Mouse (Mus musculus): Measurements from ENCODE around the gene B4galt7. TPM values are rescaled to one million over a fixed set of nuclear protein-coding genes. Genes with fewer than 3 reads are reported as not detected.
A peak's percentile ranks its signal among the peaks of the same experiment; 100 is the strongest.
"Not testable (repeated sequence)": the region's sequence is repeated elsewhere in the genome, so short reads cannot be mapped to it uniquely, and the experiment has no call there.

The B4galt7 gene
- polyA plus RNA-seq (2012; ENCODE audit: insufficient read depth, insufficient read length, missing spikeins): 25.2 and 27.5 TPM in 2 replicates

GRCm38 (mm10) chr13:55599566-55600540 is at the start of gene B4galt7:
B4galt7 (plus strand) TSS chr13:55599896.
- Histone ChIP-seq H3K4me1 (ENCODE audit: control insufficient read depth, insufficient read depth, low read length) (0 out of 2 replicates have a peak, but pooled peaks cover 3% of the 10 kb centered on the region), H3K4me3 (ENCODE audit: insufficient read depth, low read length) (peak within 1 kb of the TSS; percentile 80), H3K27ac (ENCODE audit: insufficient read depth, low read depth, low read length) (peak within 1 kb of the TSS; percentile 70)
- TF ChIP-seq CTCF (IDR thresholded peaks at IDR 0.05; ENCODE audit: low read depth, low read length) (no peak), POLR2A (IDR thresholded peaks at IDR 0.05; ENCODE audit: borderline replicate concordance, low read depth, low read length) (no peak)

GRCm38 (mm10) chr13:55555921-55556320 is 43.8 kb upstream of the B4galt7 start:
- H3K4me1 ChIP-seq (ENCODE audit: control insufficient read depth, insufficient read depth, low read length): peaks cover 9% of the 10 kb centered on the region
- H3K4me3 ChIP-seq (ENCODE audit: insufficient read depth, low read length): no peak overlapping the region
- no peak overlapping the region for H3K27ac ChIP-seq (ENCODE audit: insufficient read depth, low read depth, low read length)
- TF ChIP-seq POLR2A (IDR thresholded peaks at IDR 0.05; ENCODE audit: borderline replicate concordance, low read depth, low read length) (no peak), CTCF (IDR thresholded peaks at IDR 0.05; ENCODE audit: low read depth, low read length) (no peak)

- no peak overlapping the region for H3K4me3 ChIP-seq (ENCODE audit: insufficient read depth, low read length)
- no peak overlapping the region for H3K27ac ChIP-seq (ENCODE audit: insufficient read depth, low read depth, low read length)
- peaks cover 13% of the 10 kb centered on the region for H3K4me1 ChIP-seq (ENCODE audit: control insufficient read depth, insufficient read depth, low read length)
- TF ChIP-seq CTCF (IDR thresholded peaks at IDR 0.05; ENCODE audit: low read depth, low read length) (no peak), POLR2A (IDR thresholded peaks at IDR 0.05; ENCODE audit: borderline replicate concordance, low read depth, low read length) (no peak)
Observed at GRCm38 (mm10) chr13:55557499-55557898, 42.2 kb upstream of the B4galt7 start.

- Histone ChIP-seq H3K4me3 (ENCODE audit: insufficient read depth, low read length) (no peak overlapping the region), H3K4me1 (ENCODE audit: control insufficient read depth, insufficient read depth, low read length) (peaks cover 16% of the 10 kb centered on the region), H3K27ac (ENCODE audit: insufficient read depth, low read depth, low read length) (no peak overlapping the region)
- no peak for TF ChIP-seq CTCF (IDR thresholded peaks at IDR 0.05; ENCODE audit: low read depth, low read length)
- no peak for TF ChIP-seq POLR2A (IDR thresholded peaks at IDR 0.05; ENCODE audit: borderline replicate concordance, low read depth, low read length)
Observed at GRCm38 (mm10) chr13:55563266-55563879, 36.3 kb upstream of the B4galt7 start.

GRCm38 (mm10) chr13:55567001-55567400 is 32.7 kb upstream of the B4galt7 start:
- Histone ChIP-seq H3K4me1 (ENCODE audit: control insufficient read depth, insufficient read depth, low read length) (peaks cover 16% of the 10 kb centered on the region), H3K27ac (ENCODE audit: insufficient read depth, low read depth, low read length) (no peak overlapping the region), H3K4me3 (ENCODE audit: insufficient read depth, low read length) (no peak overlapping the region)
- TF ChIP-seq POLR2A (IDR thresholded peaks at IDR 0.05; ENCODE audit: borderline replicate concordance, low read depth, low read length) (no peak), CTCF (IDR thresholded peaks at IDR 0.05; ENCODE audit: low read depth, low read length) (no peak)

GRCm38 (mm10) chr13:55567949-55568348 is 31.7 kb upstream of the B4galt7 start:
- no peak overlapping the region for H3K27ac ChIP-seq (ENCODE audit: insufficient read depth, low read depth, low read length)
- no peak overlapping the region for H3K4me3 ChIP-seq (ENCODE audit: insufficient read depth, low read length)
- H3K4me1 ChIP-seq (ENCODE audit: control insufficient read depth, insufficient read depth, low read length): peaks cover 14% of the 10 kb centered on the region
- TF ChIP-seq CTCF (IDR thresholded peaks at IDR 0.05; ENCODE audit: low read depth, low read length) (no peak), POLR2A (IDR thresholded peaks at IDR 0.05; ENCODE audit: borderline replicate concordance, low read depth, low read length) (no peak)

GRCm38 (mm10) chr13:55568524-55568923 is 31.2 kb upstream of the B4galt7 start:
- not testable (repeated sequence) for H3K27ac ChIP-seq (ENCODE audit: insufficient read depth, low read depth, low read length); H3K4me3 ChIP-seq (ENCODE audit: insufficient read depth, low read length)
- H3K4me1 ChIP-seq (ENCODE audit: control insufficient read depth, insufficient read depth, low read length): peaks cover 14% of the 10 kb centered on the region

- H3K4me3 ChIP-seq (ENCODE audit: insufficient read depth, low read length): peak overlapping the region; percentile 99
- H3K4me1 ChIP-seq (ENCODE audit: control insufficient read depth, insufficient read depth, low read length): peaks cover 14% of the 10 kb centered on the region
- no peak for TF ChIP-seq POLR2A (IDR thresholded peaks at IDR 0.05; ENCODE audit: borderline replicate concordance, low read depth, low read length)
- no peak for TF ChIP-seq CTCF (IDR thresholded peaks at IDR 0.05; ENCODE audit: low read depth, low read length)
- H3K27ac ChIP-seq (ENCODE audit: insufficient read depth, low read depth, low read length): no peak overlapping the region
Observed at GRCm38 (mm10) chr13:55569726-55570285, 29.9 kb upstream of the B4galt7 start.

- no peak for TF ChIP-seq POLR2A (IDR thresholded peaks at IDR 0.05; ENCODE audit: borderline replicate concordance, low read depth, low read length)
- no peak for TF ChIP-seq CTCF (IDR thresholded peaks at IDR 0.05; ENCODE audit: low read depth, low read length)
- Histone ChIP-seq H3K4me3 (ENCODE audit: insufficient read depth, low read length) (peak overlapping the region; percentile 99), H3K4me1 (ENCODE audit: control insufficient read depth, insufficient read depth, low read length) (peaks cover 14% of the 10 kb centered on the region), H3K27ac (ENCODE audit: insufficient read depth, low read depth, low read length) (no peak overlapping the region; the same call in 1 of the 2 replicates)
Observed at GRCm38 (mm10) chr13:55570286-55570973, 29.3 kb upstream of the B4galt7 start.

Measured in bone marrow macrophage, adult 2 months (primary cell).